Mouse (Mus musculus): ENCODE results near the gene Smc1a.
"Not testable (repeated sequence)": the region's sequence is repeated elsewhere in the genome, so short reads cannot be mapped to it uniquely, and the experiment has no call there.

The Smc1a gene

DNA sequence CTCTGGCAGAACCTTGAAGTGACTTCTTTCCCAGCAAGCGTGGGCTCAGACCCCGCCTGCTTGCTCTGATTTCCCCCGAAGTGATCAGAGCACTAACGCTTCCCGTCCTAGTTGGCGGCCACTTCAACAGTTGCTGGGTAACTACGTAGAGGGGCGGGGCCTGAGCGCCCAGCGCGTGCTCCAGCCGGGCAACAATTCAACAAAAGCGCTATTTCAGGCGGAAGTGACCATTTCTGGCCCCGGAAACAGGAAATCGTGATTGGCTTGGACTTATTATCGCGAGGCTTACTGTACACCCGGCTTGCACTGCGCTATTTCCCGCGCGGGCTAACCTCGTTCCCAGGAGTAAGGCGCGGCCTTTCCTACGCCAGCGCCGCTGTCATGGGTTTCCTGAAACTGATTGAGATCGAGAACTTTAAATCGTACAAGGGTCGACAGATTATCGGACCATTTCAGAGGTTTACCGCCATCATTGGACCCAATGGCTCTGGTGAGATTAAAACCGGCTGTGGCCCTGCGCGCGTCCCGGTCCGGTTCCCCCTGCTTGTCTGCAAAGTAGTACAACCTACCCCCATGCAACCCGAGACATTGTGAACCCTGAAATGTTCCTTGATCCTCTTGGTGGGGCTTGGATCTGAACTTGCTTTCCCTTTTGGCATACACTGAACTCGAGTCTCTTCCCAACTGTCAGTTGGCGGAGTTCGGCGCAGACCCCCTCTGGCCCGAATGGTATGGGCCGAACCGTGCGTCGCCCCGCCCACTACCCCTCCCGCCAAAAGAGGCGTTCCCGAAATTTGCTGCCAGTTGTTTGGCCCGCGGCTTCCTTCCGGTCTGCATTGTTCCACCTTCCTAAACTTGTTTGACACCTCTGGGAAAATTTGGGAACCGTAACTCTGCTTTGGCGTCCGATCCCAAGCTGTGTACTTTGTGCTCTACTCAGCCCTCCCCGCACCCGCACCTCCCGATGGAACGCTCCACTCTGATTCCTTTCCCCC, at the start of gene Smc1a, which contains the start of gene Ribc1:
TSS of gene Smc1a (plus strand) at position 278 of the 995 bp plus-strand sequence.
TSS of gene Ribc1 (minus strand) at position 145 of the 995 bp plus-strand sequence.
- DNase-seq, result peak; percentile 84

DNA sequence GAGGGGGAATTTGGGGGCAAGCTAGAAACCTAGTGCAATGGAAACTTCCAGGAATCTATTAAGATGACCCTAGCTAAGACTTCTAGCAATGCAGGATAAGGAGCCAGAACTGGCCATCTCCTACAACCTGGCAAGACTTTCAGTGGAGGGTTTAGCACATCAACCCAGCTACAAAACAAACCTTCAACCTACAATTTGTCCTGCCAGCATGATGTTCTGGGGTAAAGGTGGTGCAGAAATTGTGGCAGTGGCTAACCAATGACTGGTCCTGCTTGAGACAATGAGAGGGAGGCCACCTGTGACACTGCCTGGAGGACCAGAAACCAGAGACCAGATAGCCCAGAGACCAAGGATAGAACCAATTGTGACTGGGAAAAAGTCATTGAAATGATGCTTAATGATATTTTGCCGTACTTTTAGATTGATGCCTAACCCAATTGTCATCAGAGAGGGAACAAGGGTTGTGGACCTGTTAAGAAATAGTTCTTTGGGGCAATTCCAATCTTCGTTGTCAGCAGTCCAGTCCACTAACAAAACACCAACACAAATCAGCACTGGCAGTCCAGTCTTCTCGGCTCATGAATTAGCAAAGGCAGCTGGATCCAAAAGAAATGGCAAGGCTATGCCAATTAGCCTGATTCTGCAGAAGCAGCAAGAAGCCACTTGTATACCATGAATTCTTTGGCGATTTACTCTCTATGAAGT, 17.1 kb upstream of the Smc1a start:
- no peak for DNase-seq

DNA sequence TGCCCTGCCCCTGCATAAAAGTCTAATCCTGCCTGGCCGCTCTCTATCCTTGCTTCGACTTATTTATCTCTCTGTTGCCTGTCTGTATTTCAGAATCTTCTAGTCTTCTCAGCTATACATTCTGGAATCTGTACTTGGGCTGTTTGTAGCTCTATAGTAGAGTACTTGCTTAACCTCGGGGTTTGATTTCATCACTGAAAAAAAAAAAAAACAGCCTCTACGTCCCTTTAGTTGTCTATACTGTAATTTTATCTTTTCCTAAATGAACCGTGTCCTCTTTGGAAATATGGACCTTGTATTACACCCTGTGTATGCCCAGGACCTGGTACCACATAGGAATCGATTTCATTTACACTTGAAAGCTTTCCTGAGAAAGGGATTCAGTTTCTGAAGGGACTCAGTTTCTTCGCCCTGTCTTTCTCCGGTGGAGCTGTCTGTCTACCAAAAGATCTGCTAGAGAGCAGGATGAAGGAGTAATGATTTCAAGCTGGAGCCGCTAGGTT, 15.0 kb upstream of the Smc1a start:
- no peak for DNase-seq

DNA sequence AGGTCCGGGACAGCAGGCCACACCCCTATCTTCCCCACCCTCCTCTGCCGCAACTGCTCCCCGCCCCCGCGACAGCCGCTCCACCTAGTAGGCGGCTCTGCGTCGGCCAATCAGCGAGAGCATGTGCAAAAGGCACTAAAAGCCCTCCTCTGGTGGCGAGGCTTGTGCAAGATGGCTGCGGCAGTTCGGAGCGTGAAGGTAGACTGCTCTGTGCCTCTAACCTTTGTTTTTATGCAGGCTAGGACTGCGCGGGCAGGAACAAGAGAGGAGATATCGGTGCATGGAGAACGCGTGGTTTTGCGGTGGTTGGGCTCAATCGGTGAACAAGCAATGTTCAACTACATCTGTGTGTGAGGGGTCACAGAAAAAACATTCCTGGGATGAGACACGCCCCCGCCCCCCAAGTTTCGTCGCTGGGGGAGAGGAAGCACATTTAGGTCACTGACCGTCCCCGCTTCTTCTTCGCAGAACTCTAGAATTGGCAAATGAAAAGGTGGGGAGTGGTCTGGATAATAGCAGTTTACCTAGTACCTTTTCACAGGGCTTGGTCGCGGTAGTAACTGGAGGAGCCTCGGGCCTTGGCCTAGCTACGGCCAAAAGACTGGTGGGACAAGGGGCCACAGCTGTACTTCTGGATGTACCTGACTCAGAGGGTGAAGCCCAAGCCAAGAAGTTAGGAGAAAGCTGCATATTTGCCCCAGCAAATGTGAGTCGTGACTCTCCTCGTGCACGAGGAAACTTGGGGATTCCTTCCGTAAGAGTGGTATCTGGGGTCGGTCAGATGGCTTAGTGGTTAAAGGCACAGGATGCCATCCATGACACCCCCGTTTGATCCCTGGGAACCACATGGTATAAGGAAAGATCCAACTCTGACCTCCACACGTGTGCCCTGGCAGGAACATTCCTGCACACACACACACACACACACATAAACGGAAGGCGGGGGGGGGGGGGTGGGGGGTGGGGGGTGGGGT, 14.2 kb upstream of the Smc1a start, which contains the start of gene Hsd17b10:
TSS of gene Hsd17b10 (plus strand) at position 109 of the 974 bp plus-strand sequence.
- DNase-seq, result peak; percentile 85

DNA sequence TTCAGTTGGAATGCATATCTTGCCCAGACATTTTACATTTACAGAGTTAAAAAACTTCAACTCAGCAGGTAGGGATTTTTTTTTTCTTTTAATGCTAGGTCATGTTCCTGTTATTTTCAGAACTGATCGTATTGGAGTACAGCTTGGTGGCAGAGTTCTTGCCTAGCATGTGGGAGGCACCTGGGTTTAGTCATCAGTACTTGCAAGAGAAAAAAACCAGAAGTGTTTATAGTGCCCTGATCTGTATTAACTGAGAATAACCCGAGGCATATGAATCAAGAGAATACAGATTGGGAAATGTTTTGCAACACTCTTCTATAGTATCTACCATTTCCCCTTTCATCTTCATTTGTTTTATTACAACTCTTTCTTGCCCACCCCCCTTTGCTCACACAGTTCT, 13.4 kb upstream of the Smc1a start:
- DNase-seq, result no peak

DNA sequence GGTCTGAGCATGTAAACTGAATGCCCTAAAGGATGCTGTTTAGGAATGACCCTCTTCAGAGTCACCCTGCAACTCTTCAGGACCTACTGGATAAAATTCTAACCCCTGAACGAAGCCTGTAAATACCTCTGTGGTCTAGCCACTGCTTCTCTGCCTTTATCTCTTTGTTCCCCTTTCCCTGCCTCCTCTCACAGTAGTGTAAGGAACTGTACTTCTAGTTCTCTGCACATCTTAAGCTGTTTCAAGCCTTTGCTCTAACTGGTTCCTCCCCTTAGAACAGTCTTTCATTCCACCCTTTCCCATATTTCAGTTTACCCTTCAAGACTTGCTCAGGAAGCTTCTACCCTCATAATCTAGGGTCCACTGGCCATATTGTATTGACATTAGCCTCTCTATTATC, 8.4 kb upstream of the Smc1a start:
- no peak for DNase-seq

DNA sequence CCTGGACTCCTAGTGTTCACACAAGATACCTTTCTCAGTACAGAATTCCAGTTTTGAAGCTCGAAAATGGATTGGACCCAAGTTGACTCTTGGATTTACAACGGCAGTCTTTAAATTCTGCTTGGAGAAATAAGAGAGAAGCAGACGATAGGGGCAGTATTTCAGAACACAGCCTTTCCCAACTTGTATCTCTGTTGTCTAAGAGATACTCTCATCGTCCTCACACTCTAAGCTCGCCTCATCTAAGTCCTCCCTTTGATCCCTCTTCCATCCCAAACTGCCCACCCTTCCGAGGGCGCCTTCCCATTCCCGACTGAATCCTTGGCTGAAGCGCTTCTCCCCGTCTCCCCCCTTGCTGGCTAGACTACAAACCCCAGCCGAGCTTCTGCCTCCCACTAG, 477 bp upstream of the Smc1a start:
- DNase-seq, result no peak

DNA sequence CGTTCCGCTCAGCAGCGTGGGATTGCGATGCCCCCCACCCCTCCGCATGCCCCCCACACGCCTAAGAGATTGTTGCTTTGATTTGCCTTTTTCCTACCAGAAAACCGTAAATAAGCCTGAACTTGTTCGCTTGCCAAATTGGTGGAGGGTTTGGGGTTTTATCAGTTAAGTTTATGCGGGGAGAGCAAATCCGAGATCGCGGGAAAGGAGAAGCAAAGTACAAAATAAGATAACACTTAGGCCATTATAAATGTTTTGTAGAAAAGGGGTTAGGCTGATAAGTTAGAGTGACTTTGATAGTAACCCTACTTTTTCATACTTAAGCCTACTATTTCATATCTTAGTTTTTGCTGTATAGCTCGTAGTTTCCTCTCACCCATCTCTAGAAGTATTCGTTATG, 958 bp downstream of the Smc1a start:
- DNase-seq, result no peak

DNA sequence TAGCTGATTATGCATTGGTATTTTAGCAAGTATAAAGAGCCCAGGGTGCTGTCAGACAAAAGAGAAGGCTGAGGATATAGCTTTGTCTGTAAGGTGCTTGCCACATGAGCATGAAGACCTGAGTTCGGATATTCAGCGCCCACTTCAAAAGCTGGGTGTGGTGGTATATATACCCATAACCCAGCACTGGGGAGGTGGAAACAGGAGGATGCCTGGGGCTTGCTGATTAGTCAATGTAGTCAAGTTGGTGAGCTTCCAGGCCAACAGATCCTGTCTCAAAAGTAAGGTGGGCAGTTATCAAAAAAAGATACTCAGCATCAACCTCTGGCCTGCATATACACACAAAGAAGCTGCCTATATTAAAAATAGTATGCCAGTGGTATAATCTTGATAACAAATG, 3.1 kb downstream of the Smc1a start:
- no peak for DNase-seq

DNA sequence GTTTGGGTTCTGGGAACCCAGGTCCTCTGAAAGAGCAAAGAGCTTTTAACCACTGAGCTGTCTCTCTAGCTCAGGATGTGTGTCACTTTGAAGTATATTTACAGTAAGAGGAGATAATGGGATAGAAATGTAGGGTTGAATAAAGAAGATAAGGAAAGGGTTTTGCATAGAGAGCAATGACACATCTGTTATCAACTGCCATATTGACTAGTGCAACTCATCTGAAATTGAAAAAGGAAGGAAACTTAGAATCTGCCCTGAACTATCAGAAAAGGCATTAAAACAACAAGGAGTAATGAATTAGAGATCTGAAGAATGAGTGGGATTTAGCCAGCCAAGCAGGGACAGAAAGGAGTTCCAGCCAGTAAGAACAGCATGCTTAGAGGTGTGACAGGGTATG, 23.6 kb downstream of the Smc1a start:
- DNase-seq, result no peak

DNA sequence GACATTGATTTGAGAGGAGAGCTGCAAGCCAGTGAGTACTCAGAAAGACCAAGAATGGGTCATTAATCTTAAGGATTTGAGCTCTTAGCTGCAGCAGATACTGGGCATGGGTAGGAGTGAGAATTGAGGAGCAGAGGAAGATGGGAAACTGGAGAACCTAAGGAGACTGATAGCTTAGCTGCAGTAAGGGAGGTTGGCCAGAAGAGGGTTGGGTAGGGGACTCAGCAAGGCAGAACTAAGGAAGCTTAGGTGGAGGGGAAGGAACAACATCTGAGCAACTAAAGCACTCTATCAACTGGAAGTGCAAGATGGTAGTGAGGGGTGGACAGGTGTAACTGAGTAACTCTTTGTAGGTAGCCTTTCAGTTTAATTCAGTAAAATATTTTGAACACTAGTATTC, 31.0 kb downstream of the Smc1a start:
- DNase-seq, result no peak

DNA sequence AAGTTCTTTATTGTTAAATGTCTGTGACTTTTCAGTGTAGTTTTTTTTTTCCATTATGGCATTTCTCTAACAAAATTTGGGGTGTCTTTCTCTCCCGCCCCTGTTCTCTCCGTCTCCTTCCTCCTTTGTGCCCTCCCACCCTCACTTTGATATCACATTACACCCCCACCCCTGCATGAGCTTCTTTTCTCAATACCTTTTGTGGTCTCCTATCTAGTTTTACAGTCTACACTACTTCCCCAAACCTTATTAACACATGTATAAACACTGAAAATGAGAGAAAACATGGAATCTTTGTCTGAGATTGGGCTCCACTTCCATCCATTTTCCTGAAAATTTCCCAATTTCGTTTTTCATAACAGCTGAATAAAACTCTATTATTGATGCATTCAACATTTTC, 36.3 kb downstream of the Smc1a start:
- DNase-seq, result no peak

DNA sequence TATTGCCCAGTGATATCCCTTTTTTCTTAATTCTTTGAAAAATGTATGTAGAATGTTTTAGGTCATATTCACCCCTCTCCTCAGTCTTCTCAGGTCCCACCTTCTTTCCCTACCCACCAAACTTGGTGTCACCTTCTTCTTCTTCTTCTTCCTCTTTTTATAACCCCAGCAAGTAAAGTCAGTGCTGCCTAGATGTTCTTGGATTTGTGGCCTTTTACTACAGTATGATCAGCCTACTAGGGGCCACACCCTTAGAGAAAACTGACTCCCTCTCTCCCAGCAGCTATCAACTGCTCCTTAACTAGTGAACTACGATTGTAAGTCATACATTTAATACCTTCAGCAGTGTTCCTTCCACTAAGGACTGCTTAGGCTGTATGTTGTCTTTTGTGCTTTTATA, 37.9 kb downstream of the Smc1a start:
- DNase-seq, result no peak

DNA sequence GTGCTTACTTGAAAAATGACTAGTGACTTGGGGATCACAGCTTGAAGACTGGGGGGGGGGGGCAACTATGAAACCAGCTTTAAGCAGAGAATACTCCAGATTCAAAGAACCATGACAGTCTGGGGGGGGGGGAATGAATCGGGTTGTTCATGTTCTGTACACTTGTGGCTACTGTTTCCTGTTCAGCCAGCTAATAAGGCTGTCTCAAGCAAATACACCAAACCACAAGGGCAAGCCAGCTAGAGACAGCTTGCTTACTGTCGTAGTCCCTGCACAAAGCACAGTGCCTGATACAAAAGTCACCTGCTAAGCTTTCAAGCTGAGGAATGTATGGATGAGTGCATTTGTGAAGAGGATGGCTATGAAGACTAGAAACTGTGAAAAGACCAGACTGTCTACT, 49.4 kb downstream of the Smc1a start:
- DNase-seq, result no peak

DNA sequence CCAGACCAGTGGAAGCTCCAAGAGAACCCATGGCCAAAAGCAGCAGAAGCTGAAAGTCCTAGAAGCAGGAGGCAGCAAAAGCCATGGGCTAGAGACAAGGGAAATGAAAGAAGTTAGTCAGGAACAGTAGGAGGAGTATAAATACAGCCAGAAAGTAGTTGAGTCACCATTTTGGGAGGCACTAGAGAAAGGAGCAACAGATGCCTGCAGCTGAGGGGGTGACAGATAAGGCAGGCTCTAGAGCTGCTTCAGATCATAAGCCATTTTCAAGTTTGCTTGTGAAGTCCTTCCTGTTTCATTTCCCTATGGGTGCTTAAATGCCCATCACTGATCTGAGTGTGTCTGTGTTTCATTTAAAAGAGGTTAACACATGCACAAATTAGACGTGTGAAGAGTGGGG, 51.6 kb downstream of the Smc1a start:
- no peak for DNase-seq

DNA sequence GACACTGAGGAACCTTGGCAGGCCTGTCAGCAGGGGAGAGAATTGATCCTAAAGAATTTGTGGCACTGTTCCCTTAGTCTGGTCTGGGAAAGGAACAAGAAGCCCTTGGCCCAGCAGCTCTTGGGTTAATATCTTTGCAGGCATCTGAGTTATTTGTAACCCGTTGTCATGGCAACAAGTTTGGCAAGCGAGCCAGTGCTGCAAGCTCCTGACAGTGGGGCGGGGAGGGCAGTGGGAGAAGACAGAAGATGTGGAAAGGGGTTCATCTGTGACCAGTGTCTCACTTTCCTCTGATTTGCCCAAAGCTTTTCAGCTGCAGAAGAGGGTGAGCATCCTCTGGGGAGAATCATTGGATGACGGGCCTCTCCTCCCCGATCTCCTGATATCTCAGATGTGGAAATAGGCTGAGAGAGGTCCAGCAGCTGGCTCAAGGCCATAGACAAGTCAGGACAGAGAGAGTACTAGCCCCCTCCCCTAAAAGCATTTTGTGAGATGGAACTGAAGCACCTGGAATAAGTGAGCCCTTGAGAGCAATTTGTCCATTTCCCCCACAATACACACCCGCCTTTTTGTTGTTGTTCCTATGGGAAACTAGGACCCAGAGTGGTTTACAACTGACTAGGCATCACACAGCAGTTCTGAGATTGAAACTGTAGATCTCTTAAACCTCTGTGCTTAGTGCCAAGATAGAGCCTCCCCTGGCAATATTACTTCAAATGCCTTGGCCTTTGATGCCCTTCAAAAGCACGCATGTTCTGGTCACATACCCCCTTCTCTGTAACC, 73.8 kb downstream of the Smc1a start:
- not testable (repeated sequence) for DNase-seq

DNA sequence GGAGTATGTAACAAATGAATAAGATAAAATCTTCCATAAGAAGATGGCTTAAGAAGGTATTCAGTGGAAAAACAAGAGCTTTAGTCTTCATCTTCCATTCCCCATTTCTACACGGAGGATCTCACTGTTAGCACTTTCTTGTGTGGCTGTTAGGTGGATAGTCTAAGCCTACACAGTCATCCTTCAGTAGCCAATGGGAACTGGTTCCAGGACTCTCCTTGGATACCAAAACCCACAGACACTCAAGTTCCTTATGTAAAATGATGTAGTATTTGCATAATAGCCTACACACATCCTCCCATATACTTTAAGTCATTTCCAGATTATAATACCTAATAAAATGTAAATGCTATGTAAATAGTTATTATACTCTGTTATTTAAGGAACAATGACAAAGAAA, 81.3 kb downstream of the Smc1a start:
- DNase-seq, result no peak

All from thymus, postnatal 4 days (tissue).